Mouse (Mus musculus): ENCODE measurements around the gene Inca1.

Gene Inca1

GRCm38 (mm10) chr11:70699722-70700556, at the start of gene Inca1, which contains the start of gene Kif1c:
Inca1 (minus strand) TSS chr11:70700155.
Kif1c (plus strand) TSS chr11:70700548.
- DNase-seq (ENCODE audit: low spot score in 2 of 2): peak; percentile 95 to 96

DNA sequence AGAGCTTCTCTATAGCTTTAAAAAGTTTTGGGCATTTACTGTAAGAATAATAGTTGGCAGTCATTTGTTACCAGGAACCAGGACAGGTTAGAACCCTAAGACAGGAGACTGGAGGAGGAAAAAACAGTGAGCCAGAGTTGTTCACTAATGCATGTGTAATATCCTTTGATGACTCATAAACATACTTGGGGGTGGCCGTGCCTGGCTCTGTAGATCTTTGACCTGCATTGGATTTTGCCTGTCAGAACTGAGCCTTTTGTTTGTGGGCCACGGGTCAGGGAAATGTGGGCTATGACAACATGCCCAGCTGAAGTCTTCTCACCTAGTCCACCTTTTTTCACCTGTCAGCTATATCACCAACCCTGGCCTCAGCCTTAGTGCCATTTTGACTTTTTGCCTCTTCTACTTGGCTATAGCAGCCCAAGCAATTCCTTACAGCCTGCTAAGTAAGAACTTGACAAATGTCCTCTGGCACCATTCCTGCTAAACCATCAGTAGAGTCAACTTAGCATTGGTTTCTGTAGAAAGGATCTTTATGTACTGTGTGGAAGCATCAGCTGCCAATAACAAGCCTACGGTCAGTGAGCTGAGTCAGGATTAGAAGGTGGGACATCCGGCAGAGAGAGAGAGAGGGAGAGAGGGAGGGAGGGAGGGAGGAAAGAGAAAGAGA, 48.1 kb upstream of the Inca1 start:
- DNase-seq (ENCODE audit: low spot score in 2 of 2): no peak

DNA sequence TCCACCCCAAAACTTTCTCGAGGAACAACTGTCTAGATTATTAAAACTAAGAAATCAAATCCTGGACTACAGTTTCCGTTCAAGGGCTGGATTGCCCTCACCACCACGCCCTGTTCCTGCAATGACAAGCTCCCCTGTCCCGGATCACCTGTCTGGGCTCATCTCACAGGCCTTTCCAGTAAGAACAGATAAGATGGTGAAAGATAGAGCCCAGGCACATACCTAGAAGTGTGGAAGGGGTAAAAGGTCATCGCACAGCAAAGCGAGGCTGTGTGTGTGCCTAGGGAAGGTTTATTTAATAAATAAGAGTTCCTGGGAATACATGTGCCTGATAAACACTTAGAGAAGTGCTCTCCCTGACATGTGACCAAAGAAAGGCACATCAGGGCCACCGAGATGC, 45.7 kb upstream of the Inca1 start:
- DNase-seq (ENCODE audit: low spot score in 2 of 2): no peak

DNA sequence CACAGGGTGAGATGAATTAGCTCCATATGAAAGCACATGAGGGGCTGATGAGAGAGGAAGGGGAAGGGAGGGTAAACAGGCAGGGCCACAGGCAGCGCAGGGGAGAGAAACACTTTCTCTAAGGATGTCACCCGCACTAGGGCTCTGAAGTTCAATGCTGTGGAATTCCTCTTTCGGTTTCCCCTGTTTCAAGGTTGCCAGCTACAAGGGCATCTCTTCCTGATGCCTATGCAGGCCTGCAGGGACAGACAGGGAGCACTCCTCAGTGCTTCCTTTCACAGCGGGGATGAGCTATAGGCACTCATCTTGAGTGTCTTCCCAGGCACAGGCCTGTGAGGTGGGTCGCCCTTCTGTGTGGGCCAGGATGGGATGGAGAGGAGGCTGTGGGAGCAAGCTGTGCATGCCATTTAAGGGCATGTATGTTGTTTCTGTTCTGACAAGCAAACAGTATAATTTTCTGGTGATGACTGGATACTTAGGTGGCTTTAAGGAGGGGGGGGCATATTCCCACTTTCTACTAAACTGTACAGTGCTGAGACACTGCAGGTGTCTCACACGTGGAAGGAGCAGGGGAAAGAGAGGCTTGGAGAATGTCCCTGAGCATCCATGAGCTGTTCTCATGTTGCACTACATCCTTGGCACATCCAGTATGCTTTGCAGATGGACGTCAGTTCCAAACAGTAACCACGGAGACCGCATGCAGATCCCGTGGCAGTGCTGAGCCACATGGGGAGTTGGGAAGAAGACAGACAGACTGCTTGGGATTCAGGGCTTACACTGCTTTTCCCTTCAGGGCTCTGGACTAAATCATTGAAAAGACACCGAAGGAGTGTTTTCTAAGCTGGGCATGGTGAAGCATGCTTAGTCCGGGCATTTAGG, 42.9 kb upstream of the Inca1 start:
- peak; percentile 67 to 71 for DNase-seq (ENCODE audit: low spot score in 2 of 2)

DNA sequence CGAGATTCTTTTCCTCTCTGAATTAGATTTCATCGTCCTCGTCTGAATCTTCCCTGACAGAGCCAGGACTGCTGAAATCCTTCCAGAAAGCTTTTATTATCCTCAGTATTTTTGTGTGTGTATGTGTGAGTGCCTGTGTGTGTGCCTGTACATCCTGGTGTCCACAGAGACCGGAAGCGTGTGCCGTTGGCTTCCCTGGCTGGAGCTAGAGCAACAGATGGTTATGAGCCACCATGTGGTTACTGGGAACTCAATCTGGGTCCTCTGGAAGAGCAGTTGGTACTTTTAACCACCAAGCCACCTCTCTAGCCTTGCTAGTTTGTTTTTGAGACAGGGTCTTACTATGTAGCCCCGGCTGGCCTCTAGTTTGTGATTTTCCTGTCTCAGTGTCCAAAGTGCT, 42.2 kb upstream of the Inca1 start:
- no peak for DNase-seq (ENCODE audit: low spot score in 2 of 2)

DNA sequence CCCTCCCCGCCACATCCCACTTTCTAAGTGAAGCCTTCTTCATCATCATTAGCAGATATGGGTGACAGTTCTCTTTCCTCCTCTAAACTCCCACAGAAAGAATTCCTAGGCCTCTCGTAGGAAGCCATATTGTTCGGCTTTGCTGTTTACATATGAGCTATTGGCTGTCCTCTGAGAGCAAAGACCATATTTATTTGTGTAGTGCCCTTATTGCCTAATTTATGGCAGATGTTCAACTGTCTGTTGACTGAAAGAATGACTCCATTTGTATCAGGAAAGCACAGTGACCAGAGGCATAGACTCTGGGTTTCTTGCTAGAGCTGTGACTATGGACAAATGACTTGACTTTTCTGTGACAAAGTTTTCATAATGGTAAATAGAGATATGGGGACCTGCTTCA, 41.6 kb upstream of the Inca1 start:
- DNase-seq (ENCODE audit: low spot score in 2 of 2): no peak

DNA sequence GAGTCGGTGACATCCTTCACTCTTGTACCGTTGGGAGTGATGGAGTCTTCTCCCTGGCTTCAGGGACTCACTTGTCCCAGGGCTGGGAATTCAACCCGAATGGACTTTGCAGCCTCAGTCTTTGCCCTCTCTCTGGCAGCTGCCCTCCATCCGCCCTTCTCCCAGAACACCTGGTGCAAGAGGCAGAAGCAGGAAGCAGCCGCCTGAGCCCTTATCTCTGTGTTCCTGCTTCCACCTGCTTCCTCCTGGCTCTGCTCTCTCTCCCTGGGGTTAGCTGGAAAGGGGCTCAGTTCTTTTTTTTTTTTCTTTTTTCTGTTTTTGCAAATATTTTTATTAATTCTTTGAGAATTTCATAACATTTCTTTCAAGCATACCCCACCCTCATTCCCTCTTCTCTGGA, 37.8 kb upstream of the Inca1 start:
- no peak for DNase-seq (ENCODE audit: low spot score in 2 of 2)

- no peak for DNase-seq (ENCODE audit: low spot score in 2 of 2)
Observed at GRCm38 (mm10) chr11:70733256-70733655, 33.3 kb upstream of the Inca1 start.

DNA sequence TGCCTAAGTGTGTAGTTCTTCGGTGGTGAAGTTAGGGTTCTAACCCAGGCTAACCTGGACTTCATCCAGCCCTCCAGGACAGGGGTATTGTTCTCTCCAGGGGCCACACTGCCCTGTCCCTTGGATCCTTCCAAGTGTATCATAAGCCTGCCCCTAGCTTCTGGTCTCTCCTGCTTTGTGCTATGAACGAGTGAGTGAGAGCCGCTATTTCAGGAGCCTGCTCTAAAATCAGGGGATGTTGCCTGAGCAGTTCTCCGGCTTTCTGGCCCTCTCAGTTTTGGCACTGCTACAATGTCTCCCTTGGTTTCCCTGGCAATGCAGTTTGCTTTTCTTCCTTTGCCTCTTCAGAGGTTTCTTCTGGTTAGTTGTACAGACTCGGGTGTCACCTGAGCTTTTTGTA, 31.2 kb upstream of the Inca1 start:
- peak; percentile 79 to 87 for DNase-seq (ENCODE audit: low spot score in 2 of 2)

DNA sequence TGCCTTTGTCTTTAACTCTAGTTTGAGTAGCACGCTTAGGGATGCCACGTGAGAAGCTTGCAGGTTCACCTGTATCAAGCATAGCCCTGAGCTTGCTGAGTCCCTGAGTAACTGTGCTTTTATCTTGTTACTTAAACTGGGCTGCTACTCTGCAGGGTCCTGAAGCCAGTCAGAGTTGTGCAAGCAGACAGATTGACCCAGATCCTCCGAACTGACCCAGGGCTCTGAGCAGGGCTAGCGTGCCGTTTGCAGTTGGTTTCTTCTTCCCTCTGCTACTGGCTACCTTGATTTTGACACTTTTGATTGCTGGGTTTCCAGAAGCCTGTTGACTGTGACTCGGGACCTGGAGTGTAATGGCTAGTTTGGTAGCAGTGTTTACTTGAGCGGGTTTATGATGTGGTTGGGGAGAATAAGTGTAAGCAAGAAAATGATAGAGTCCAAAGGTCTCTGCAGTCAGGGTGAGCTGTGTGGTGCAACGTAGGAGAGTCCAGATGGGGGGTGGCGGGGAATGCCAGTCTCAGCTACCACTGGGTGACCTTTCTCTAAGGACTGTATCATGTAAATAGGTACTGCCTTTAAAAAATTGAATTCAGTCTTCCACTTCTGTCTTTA, 30.6 kb upstream of the Inca1 start:
- DNase-seq (ENCODE audit: low spot score in 2 of 2): no peak

DNA sequence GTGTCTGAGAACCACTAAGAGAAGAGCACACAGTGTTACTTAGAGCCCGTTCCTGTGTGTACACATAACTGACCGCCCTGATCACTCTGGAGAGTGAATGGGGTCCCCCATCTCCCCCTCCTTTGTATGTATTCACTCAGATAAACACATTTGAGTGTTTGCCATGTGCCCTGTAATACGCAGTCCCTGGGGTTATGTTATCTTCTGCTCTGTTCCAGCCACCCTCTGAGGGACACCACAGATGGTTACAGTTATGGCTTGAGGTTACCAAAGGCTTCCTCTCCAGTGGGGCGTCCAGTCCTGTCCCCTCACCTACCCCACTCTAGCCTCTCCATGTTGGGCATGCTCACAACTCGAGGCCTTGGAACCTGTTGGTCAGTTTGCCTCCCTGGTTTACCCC, 27.4 kb upstream of the Inca1 start:
- DNase-seq (ENCODE audit: low spot score in 2 of 2): no peak

GRCm38 (mm10) chr11:70726585-70726984, 26.6 kb upstream of the Inca1 start:
- DNase-seq (ENCODE audit: low spot score in 2 of 2): no peak

GRCm38 (mm10) chr11:70724706-70725105, 24.8 kb upstream of the Inca1 start:
- DNase-seq (ENCODE audit: low spot score in 2 of 2): no peak

DNA sequence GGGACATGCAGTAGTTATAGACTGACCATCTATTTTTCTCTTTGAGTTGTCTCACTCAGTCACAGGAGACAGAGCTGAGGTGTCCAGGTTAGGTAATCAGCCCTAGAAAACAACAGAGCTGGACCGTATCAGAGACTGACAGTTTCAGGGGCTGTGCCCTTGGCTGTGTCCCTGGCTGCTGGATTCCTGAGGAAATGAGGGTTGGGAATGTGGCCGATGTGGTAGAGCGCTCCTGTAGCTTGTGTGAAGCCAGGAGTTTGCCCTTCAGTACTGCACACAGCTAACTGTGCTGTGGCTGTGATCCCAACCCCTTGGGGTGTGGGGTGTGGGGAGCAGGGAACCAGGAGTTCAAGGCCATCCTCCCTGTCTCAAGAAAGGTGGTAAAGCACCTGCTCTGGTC, 21.1 kb upstream of the Inca1 start:
- DNase-seq (ENCODE audit: low spot score in 2 of 2): no peak

GRCm38 (mm10) chr11:70720567-70720966, 20.6 kb upstream of the Inca1 start:
- no peak for DNase-seq (ENCODE audit: low spot score in 2 of 2)

DNA sequence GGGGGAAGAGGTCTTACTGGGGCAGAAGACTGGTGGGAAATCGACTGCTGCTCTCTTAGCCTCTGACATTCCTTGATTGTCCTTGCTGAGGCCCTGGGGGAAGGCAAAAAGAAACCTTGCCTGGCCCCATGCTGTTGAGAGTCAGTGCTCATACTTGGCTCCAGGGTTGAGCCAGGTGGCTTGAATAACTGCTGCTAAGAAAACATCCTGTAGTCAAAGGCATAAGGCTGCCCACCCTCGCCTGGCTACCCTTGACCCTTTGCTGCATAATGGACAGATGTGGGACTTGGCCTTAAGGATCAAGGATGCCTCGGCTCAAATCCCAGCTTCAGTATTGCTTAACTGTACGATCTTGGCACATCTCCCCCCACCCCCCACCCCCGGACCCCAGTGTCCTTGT, 18.5 kb upstream of the Inca1 start:
- no peak for DNase-seq (ENCODE audit: low spot score in 2 of 2)

- no peak for DNase-seq (ENCODE audit: low spot score in 2 of 2)
Observed at GRCm38 (mm10) chr11:70715832-70716231, 15.9 kb upstream of the Inca1 start.

- no peak for DNase-seq (ENCODE audit: low spot score in 2 of 2)
Observed at GRCm38 (mm10) chr11:70713222-70713621, 13.3 kb upstream of the Inca1 start.

DNA sequence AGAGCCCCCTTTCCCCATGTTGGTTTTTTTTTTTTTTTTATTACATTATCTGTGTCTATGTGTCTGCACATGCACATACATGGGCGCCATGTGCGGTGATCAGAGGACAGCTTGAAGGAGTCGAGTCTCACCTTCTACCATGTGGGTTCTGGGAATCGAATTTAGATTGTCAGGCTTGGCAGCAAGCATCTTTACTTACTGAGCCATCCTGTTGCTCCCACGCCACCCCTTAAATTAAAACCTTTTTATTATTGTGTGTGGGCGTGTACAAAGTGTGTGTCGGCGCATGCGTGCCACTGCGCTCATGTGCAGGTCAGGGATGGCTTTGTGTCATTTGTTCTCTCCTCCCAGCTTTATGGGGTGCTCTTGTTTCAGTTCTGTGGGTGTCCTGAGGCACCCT, 11.1 kb upstream of the Inca1 start:
- DNase-seq (ENCODE audit: low spot score in 2 of 2): no peak

DNA sequence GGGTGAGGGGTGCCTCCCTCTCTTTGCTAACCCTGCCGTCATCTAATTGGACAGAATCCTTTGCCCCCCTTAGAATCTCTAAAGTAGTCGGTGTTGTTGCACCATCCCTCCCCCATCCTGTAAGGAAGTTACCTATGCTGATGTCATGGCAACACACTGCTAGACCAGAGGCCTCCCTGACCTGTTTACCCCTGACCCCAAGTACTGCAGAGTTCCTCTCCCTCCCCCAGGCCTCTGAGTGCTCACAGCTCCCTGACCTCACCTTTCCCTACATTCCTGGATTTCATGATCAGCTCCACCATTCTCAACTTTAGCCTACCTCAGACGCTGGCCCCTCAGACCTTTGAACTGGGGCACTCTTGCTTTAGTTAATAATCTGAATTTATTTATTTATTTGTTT, 6.2 kb upstream of the Inca1 start:
- DNase-seq (ENCODE audit: low spot score in 2 of 2): no peak

- no peak for DNase-seq (ENCODE audit: low spot score in 2 of 2)
Observed at GRCm38 (mm10) chr11:70702781-70703180, 2.8 kb upstream of the Inca1 start.
